Mouse (Mus musculus): ENCODE measurements around the gene Atp5c1.

DNA sequence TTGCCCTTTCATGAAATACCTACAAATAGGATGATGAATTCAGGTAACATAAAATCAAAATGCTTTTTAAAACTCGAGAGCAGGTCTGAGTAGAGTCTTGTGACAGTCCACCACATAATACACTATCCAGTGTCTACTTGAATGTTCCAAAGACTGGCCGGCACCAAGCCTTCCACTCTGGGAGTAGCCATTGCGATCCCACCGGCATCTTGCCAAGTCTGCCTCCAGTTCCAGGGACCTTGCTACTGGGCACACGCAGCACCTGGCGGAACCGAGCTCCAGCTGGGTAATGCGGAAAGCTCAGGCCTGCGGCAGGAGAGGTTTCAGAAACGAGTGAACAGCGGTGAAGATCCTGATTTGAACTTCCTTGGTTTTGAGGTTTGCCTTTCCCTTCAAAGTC lies 59.0 kb downstream of the Atp5c1 start:
- no peak for TF ChIP-seq CTCF (IDR thresholded peaks at IDR 0.05; ENCODE audit: extremely low read depth, insufficient read depth, insufficient read length, insufficient replicate concordance)
- no peak for TF ChIP-seq POLR2A (IDR thresholded peaks at IDR 0.05; ENCODE audit: low read depth, low read length)
